Mouse (Mus musculus): ENCODE results near the gene Zfp827.
"Not testable (repeated sequence)": the region's sequence is repeated elsewhere in the genome, so short reads cannot be mapped to it uniquely, and the experiment has no call there.

Zfp827 gene

DNA sequence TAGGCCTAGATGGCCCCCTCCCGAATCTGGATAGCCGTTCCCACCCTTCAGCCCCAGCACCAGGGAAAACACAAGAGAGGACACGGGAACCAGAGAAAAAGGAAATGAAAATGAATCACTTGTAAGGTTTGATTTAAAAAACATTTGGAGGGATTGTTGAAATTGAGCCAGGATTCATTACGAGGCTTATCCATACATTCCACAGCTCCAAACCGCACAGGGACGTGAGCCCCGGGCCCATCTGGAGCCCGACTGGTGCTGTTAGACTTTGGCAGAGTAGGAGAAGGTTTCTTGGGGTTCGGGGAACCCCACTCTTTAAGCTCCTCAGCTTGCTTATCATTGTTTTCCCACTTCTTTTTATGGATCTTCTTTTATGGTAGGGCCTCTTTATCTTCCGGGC, 76.9 kb downstream of the Zfp827 start:
- intact Hi-C loops (cut with DNase I), result no loop called here

DNA sequence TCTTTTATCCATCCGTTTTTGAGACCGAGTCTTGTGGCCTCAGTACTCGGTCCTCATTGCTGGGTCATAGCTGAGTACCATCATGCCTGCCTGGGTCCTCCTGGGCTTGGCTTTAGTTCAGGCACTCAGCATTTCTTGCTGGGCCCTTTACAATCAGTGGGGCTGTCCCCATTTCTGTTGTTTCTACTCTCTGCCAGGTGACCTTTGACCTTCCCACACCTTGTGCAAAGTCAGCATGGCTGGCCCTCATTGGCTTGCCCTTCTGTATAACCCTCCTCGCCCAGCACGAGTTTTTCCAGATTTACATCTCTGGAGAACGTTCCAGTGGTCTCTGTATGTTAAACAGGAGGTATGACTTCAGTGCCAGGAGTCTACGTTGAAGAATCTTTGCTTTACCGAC, 83.2 kb downstream of the Zfp827 start:
- intact Hi-C loops (cut with DNase I), result no loop called here

DNA sequence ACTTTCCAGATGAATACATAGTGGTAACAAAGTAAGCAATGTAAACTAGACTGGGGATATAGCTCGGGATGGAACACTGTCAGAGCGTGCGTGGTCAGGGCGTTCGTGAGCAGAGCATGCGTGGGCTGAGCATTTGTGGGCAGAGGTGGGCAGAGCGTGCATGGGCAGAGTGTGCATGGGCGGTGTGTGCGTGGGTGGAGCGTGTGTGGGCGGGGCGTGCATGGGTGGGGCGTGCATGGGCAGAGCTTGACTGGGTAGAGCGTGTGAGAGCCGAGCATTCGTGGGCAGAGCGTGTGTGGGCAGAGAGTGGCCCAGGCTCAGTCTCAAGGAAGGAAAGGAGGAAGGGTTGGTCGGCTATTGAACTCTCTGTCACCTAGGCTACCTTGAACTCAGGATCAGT, 84.2 kb downstream of the Zfp827 start:
- intact Hi-C loops (cut with DNase I), result no loop called here

DNA sequence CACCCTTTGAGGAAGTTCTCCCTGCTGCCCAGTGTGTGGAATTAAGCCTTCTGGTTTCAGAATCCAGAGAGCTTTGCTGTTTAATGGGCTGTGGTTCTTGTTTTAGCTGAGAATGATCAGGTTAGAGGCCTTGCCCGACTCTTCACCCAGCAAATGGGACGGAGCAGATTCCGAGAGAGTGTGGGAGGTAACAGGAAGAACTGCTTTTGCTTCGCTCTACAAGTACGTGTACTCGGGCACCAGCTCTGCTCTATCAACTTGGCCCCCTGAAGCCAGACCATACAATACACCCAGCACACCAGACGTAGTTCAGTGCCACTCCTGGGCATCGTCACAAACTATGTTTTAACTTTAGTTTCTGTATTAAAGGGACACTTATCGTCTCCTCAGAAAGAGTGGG, 85.3 kb downstream of the Zfp827 start:
- intact Hi-C loops (cut with DNase I), result no loop called here

DNA sequence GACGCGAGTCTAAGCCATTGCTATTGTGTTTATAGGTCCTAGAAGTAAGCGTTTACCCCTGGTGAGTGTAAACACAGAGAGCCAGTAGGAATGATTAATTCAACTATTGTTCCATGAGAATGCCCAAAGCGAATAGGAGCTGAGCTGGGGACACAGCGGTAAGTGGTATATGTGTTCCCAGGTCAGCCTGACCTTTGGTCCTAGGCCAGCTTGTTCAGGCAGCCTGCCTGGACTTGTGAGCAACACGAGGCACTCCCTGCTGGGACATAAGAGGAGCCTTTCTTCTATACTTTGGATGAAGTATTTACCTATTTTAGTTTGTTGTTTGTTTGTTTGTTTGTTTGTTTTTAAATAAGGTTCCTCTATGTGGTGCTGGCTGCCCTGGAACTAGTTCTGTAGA, 86.3 kb downstream of the Zfp827 start:
- intact Hi-C loops (cut with DNase I), result no loop called here

DNA sequence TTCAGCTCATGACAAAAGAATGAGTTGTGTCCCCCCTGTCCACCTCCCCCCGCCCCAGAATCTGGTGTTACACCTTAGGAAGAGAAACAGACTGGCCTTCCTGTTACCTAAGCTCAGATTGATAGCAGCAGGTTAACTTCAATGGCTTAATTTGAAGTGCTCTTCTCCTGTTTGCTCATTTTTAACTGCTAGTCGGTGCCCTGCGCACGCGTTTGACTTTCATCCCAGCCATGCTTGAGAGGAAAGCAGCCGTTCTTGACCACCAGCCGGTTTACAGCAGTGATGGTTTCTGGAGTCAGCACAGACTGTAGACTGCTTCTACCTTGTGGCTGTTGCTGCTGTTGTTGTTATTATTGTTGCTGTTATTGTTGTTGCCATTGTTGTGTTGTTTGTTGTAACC, 88.2 kb downstream of the Zfp827 start:
- intact Hi-C loops (cut with DNase I), result no loop called here

DNA sequence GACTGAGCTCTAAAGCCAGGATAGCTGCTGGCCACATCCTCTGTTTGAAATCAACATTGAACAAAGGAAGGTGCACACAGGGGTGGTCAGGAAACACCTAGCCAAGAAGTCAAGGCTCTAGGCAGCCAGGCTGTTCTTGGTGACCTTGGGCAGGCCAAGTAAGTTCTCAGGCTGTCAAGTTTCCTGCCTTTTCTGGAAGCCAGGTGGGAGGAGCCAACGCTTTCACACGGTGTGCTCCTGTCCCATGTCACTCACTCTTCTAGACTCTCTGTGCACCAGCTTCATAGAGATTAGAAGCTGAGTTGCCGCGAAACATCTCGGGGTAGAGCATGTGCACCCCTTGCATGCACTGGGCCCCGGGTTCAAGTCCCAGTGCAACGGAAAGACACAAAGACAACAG, 89.5 kb downstream of the Zfp827 start:
- intact Hi-C loops (cut with DNase I), result no loop called here

DNA sequence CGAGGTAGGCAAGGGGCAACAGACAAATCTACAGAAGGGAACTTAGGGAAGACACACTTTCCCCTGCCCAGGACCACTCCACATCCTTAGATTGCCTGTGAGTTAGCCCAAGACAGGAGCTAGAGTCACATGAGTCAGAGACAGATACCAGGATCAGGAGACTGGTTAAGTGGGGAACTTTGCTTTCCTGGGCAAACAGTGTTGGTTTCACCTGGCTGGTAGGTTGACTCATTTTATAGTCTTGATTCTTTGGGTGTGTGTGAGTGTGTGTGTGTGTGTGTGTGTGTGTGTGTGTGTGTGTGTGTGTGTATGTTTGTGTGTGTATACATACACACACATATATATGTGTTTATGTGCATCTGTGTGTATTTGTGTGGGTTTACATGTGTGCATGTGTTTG, 93.4 kb downstream of the Zfp827 start:
- intact Hi-C loops (cut with DNase I), result no loop called here

DNA sequence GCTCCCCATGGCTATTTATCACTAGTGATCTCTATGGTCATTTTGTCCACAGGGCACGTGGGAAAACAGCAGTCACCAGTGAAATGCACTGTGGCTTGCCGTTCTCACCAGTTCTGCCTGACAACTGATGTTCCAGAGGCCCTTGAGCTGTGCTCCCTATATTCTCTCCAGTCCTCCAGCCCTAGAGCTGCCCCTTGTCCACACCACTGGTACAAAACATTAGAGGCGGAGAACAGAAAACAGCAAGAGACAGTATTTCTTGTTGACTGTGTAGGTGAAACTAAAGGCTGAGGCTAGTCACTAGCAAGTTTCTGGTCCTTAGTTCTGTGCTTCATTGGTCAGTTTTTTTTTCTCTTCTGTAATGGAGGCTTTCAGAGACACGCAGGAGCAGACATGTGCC, 96.0 kb downstream of the Zfp827 start:
- intact Hi-C loops (cut with DNase I), result no loop called here

DNA sequence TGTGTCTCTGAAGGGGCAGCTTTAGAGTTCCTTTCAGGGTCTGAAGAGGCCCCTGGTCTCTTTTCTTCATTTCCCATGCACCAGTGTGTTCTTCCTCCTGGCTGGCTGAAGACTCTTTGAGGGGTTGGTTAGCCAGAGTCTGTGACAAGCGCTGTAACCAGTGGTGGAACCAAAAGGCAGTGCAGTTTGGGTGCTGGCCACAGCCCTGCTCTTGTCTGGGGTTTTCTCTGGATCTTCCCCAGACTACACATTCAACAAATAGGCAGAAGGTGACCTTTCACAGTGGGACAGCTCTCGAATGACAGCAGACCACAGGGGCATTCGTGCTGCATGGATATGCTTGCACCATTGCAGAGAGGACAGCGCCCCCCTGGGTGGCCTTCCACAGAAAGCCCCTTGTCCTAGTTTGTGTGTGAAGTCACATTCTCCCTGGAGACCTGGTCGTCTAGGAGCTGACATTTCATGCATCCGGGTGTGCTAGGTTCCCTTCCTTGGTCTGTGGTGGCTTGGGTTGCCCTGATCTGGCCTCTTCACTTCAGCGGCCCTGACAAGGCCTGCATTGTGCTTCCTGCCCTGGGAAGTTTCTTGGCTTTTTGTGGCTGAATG, 99.1 kb downstream of the Zfp827 start:
- intact Hi-C loops (cut with DNase I), result no loop called here

DNA sequence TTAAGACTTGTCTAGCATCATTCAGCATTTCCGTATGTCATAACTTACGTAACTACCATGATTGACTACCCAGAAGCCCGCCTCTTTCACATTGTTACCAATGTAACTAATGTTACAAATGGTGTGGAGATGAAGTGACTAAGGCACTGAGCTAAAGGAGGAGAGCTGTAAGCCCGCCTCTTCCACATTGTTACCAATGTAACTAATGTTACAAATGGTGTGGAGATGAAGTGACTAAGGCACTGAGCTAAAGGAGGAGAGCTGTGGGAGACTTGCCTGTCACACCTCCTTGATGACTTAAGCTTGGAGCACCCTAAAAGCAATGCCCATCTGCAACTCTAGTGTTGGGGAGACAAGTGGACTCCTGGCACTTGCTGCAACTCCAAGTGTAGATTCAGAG, 100.3 kb downstream of the Zfp827 start:
- intact Hi-C loops (cut with DNase I), result not testable (repeated sequence)

DNA sequence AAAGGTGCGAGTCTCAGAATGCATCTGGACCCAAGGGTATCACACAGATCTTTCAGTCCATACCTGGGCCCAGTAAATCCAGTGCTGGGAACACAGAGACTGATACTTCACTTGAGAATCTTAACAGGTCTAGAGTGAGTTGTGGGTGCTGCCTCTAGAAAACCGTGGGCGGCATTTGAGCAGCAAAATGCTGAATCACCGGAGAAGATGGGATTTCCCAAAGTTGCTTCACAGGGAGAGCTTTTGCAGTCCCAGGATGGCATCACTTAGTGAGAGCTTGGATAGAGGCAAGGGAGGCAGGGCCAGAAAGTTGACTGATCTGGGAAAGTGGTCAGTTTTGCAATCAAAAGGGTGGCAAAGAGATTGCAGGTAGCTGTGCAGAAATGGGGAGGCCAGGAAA, 111.4 kb downstream of the Zfp827 start:
- intact Hi-C loops (cut with DNase I), result no loop called here

DNA sequence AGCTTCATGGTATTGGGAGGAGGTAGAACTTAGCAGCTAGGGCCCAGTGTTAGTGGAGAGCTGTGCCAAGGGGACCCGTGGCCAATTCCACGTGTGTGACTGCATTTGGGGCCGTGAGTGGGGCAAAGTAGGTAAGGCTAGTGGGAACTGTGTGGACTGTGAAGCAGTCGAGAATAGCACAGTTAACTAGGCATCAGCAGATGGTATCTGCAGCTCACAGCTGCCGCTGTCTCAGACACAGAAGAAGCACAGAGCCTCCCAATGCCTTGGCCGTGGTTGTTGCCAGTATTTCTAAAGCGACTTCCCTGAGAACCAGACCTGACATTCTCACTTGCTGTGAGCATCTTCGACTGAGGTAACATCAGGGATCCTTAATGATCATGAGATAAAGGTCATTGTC, 112.7 kb downstream of the Zfp827 start:
- intact Hi-C loops (cut with DNase I), result no loop called here

DNA sequence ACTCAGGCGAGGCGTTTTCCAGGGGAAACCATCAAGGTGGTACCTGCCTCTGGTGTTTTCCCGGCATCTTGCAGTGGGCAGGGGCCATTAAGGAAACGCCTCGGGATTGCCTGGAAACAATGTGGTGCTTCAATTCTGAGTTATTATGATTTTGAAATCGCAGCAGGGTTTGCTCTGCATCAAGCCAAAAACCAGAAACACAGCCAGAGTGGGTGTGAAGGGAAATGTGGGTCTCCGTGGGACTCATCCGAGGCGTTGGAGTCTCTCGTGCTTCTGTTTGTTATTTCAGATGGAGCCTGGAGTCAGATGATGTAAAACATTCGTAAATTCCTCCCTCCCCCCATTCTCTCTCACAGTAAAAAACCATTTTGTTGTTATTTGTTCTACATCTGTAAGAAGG, 113.4 kb downstream of the Zfp827 start:
- intact Hi-C loops (cut with DNase I), result no loop called here

DNA sequence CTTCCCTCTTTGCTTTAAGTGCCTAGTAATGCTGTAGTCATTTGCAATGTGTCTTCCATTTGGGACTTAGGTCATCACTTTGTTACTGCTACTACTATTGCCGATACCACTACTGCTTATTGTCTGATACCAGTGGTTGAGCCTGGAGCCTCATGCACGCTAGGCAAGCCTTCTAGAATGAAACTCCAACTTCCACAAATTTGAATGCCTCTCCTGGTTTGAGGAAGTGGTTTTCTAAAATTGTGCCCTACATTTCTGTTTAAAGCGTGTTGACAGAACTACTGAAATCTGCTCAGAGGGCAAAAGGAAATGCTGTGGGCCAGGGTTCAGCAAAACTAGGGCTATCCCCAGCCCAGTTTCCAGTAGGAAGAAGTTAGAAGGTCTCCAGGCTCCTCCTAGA, 115.5 kb downstream of the Zfp827 start:
- intact Hi-C loops (cut with DNase I), result no loop called here

DNA sequence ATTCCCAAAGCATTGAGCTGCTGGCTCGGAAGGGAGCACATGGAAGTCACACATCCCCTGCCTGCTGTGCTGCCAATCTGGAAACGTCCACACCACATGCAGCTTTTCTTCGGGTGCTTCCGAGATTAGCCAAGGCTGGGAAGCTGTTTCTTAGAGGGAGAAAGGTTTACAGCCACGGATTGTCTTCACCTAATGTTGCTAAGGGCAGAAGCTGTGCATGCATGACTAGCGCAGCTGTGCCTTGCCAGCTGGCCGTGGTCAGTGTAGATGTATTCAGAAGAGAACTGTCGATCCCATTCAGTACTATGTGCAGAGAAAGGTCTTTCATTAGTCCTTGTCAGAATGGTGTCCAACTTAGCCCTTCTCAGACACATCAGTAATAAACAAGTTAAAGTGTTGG, 117.0 kb downstream of the Zfp827 start:
- intact Hi-C loops (cut with DNase I), result no loop called here

DNA sequence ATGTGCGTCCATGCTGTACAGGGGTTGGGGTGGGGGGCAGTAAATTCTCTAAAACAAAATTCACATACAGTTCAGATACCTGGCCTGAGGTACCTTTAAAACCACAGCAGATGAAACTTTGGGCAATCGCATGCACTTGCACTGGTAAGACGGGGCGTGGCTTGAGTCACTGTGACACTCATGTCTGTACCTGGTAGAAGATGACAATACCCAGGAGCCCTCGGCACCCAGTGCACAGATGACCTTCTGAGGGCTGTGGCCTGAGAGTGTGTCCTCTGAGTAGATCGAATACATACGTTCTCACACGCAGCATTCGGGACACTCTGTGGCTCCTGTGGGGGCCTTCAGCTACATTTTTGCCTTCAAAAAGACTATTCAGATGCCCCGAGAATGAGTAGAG, 117.4 kb downstream of the Zfp827 start:
- intact Hi-C loops (cut with DNase I), result no loop called here

DNA sequence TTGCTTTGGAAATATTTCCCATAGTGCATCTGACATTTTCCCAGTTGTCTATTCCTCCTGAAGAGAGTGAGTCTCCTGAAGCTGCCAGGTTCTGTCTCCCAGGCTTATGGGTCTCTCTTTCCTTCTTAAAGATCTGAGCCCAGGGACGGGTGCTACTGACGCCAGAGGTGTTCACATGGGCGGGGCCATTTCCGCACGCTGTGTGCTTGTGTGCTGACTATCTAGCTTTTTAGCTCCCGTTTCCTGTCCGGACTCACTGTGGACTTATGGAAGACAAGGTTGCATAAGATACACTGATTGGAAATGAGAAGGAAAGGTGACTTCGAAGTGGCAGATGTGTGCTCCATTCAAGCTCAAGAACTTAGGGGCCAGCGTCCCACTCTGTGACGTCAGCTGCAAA, 120.6 kb downstream of the Zfp827 start:
- intact Hi-C loops (cut with DNase I), result no loop called here

DNA sequence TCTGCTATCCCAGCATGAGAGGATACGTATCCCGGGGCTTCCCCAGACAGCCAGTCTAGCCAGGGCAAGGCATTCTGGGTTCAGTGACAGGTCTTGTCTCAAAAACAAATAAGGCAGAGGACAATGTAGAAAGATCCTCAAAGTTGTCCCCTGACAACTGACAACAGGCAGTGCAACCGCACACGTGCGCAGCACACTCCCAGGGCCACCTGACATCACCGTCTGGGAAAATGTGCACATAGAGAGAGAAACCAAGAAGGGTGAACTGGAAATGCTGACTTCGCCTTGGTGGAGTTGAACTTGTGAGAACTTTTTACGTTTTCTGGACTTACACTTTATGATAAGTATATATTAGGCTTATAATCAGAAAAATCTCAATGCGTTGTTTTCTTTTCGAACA, 121.6 kb downstream of the Zfp827 start:
- intact Hi-C loops (cut with DNase I), result no loop called here

DNA sequence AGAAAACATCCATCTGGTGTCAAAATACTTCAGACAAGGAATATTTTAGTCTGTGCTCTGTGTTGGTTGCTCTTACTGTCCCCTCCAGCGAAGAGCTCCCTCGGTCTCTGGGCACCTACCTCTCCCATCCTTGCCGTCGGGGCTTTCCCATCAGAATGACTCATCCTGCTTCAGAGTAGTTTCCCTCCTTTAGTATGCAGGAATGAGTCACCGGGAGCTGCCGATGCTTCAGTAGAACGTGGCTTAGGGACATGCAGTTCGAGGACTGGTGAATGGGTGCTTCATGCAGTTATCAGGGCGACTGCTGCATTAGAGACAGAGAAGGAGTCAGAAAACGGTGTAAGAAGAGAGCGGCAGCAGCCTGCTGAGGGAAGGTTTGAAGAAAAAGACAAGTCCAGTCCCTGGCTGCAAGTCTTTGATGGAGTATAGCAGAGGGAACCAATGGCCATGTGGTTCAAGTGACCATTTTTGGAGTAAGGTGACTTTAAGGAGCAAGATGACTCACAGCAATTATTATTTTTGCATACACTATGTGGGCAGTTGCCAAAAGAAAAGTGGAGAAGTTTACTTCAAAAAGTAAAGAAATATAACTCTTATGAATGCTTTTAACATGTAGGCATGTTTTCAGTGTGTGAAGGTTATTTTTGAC, 122.4 kb downstream of the Zfp827 start:
- intact Hi-C loops (cut with DNase I), result no loop called here

DNA sequence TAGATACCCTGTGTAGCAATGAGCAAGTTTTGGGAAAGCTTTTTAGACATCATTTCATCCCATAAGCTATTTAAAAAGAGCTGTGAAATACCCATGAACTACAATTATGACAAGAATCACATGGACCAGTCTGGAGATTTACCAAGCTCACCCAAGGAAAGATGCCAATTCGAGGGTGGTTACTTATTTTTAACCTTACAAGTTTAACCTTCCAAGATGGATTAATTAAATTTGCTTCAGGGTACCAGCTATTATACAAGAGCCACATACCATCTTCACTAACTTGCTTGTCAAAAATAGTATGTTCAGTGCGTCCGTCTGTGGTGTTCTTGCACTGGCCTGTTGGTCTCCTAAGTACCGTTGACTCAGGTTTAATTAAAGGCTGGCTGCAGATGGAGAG, 123.4 kb downstream of the Zfp827 start:
- intact Hi-C loops (cut with DNase I), result no loop called here

DNA sequence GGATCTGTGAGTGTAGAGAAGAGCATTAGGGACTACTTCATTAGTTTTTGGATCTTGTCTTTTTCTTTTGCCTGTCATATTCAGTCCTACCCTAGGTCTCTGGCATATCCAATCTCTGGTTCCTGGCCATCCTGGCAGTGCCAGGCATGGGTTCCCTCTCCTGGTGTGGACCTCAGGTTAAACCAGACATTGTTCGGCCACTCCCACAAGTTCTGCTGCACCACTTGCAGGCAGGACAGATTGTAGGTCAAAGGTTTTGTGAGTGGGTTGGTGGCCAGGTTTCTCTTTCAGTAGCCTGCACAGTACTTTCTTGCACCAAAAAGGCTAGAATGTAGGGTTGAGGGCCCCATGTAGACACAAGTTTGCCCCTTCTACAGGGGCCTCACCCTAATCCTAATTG, 125.0 kb downstream of the Zfp827 start:
- intact Hi-C loops (cut with DNase I), result no loop called here

DNA sequence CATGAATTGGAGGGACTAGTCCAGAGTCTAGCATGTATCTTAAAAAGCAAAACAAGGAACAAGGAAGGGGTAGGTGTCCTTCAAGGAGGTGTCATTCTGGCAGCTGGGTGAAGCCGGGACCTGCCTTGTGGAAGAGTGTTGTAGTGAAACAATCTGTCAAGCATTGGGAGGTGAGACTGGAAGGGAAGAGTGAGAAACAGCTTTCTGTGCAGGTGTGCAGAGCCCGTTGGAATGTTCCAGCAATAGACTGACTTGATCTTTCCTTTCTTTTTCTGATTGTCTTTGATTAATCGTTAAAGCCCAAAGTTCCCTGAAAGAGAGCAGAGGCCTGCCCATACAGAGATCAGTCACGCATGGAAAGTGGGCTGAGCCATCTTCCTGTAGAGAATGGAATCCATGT, 125.4 kb downstream of the Zfp827 start:
- intact Hi-C loops (cut with DNase I), result no loop called here

Measured in adrenal gland (tissue).